Mouse (Mus musculus): ENCODE measurements around the gene D1Ertd622e. TPM values are rescaled to one million over a fixed set of nuclear protein-coding genes. Genes with fewer than 3 reads are reported as not detected.

Gene D1Ertd622e
- polyA plus RNA-seq, 1 experiment from 2014 or later: 48.0 TPM

- H3K27me3 ChIP-seq: no peaks in the 10 kb centered on the region
- H3K4me3 ChIP-seq (replicated peaks): no peak overlapping the region
- no peak for ATAC-seq (ENCODE audit: insufficient read depth)
- no peak overlapping the region for H3K27ac ChIP-seq (replicated peaks)
- H3K9me3 ChIP-seq (replicated peaks): no peaks in the 10 kb centered on the region
- H3K9ac ChIP-seq: no peak overlapping the region
- H3K36me3 ChIP-seq (replicated peaks): no peaks in the 10 kb centered on the region
- H3K4me2 ChIP-seq: no peak overlapping the region
- H3K4me1 ChIP-seq (replicated peaks): no peaks in the 10 kb centered on the region
- 46% methylated on average over 3 of the region's 3 CpGs for WGBS (ENCODE audit: insufficient replicate concordance)
These were observed 83.9 kb downstream of the D1Ertd622e start for GRCm38 (mm10) chr1:97578025-97578417.

GRCm38 (mm10) chr1:97577062-97578024 lies 84.5 kb downstream of the D1Ertd622e start:
- Histone ChIP-seq H3K4me1 (replicated peaks) (no peaks in the 10 kb centered on the region), H3K9ac (no peak overlapping the region), H3K9me3 (replicated peaks) (no peaks in the 10 kb centered on the region), H3K36me3 (replicated peaks) (no peaks in the 10 kb centered on the region), H3K4me2 (no peak overlapping the region), H3K27ac (replicated peaks) (no peak overlapping the region), H3K27me3 (no peaks in the 10 kb centered on the region), H3K4me3 (replicated peaks) (no peak overlapping the region)
- ATAC-seq (ENCODE audit: insufficient read depth): no peak
- WGBS (ENCODE audit: insufficient replicate concordance): 64% methylated on average over 2 of the region's 2 CpGs

- no peak overlapping the region for H3K4me2 ChIP-seq
- H3K9ac ChIP-seq: no peak overlapping the region
- ATAC-seq (ENCODE audit: insufficient read depth): no peak
- H3K27me3 ChIP-seq: no peaks in the 10 kb centered on the region
- H3K4me1 ChIP-seq (replicated peaks): no peaks in the 10 kb centered on the region
- H3K9me3 ChIP-seq (replicated peaks): no peaks in the 10 kb centered on the region
- WGBS (ENCODE audit: insufficient replicate concordance): 71% methylated on average over 3 of the region's 3 CpGs
- H3K36me3 ChIP-seq (replicated peaks): no peaks in the 10 kb centered on the region
- no peak overlapping the region for H3K4me3 ChIP-seq (replicated peaks)
- no peak overlapping the region for H3K27ac ChIP-seq (replicated peaks)
These were observed 85.3 kb downstream of the D1Ertd622e start for GRCm38 (mm10) chr1:97576576-97576975.

GRCm38 (mm10) chr1:97570814-97571213 lies 91.1 kb downstream of the D1Ertd622e start:
- WGBS (ENCODE audit: insufficient replicate concordance): 67% methylated on average over 9 of the region's 9 CpGs
- Histone ChIP-seq H3K4me3 (replicated peaks) (no peak overlapping the region), H3K4me1 (replicated peaks) (no peaks in the 10 kb centered on the region), H3K9me3 (replicated peaks) (no peaks in the 10 kb centered on the region), H3K27me3 (no peaks in the 10 kb centered on the region), H3K27ac (replicated peaks) (no peak overlapping the region), H3K4me2 (no peak overlapping the region), H3K36me3 (replicated peaks) (no peaks in the 10 kb centered on the region), H3K9ac (no peak overlapping the region)
- ATAC-seq (ENCODE audit: insufficient read depth): no peak

GRCm38 (mm10) chr1:97567956-97568355 lies 93.9 kb downstream of the D1Ertd622e start:
- Histone ChIP-seq H3K27ac (replicated peaks) (no peak overlapping the region), H3K4me3 (replicated peaks) (no peak overlapping the region), H3K4me1 (replicated peaks) (no peaks in the 10 kb centered on the region), H3K4me2 (no peak overlapping the region), H3K36me3 (replicated peaks) (no peaks in the 10 kb centered on the region), H3K27me3 (no peaks in the 10 kb centered on the region), H3K9ac (no peak overlapping the region), H3K9me3 (replicated peaks) (no peaks in the 10 kb centered on the region)
- ATAC-seq (ENCODE audit: insufficient read depth): no peak
- 80% methylated on average over 4 of the region's 4 CpGs for WGBS (ENCODE audit: insufficient replicate concordance)

GRCm38 (mm10) chr1:97564641-97565040 lies 97.2 kb downstream of the D1Ertd622e start:
- Histone ChIP-seq H3K9me3 (replicated peaks) (no peaks in the 10 kb centered on the region), H3K4me3 (replicated peaks) (no peak overlapping the region), H3K27me3 (no peaks in the 10 kb centered on the region), H3K27ac (replicated peaks) (no peak overlapping the region), H3K36me3 (replicated peaks) (no peaks in the 10 kb centered on the region), H3K4me1 (replicated peaks) (no peaks in the 10 kb centered on the region), H3K9ac (no peak overlapping the region), H3K4me2 (no peak overlapping the region)
- 58% methylated on average over 1 of the region's 1 CpGs for WGBS (ENCODE audit: insufficient replicate concordance)
- no peak for ATAC-seq (ENCODE audit: insufficient read depth)

- no peak overlapping the region for H3K4me3 ChIP-seq (replicated peaks)
- H3K27me3 ChIP-seq: no peaks in the 10 kb centered on the region
- no peak for ATAC-seq (ENCODE audit: insufficient read depth)
- WGBS (ENCODE audit: insufficient replicate concordance): 62% methylated on average over 3 of the region's 3 CpGs
- no peaks in the 10 kb centered on the region for H3K9me3 ChIP-seq (replicated peaks)
- H3K4me1 ChIP-seq (replicated peaks): no peaks in the 10 kb centered on the region
- H3K36me3 ChIP-seq (replicated peaks): no peaks in the 10 kb centered on the region
- no peak overlapping the region for H3K4me2 ChIP-seq
- no peak overlapping the region for H3K9ac ChIP-seq
- no peak overlapping the region for H3K27ac ChIP-seq (replicated peaks)
These were observed 99.0 kb downstream of the D1Ertd622e start for GRCm38 (mm10) chr1:97562867-97563266.

Other genes starting within 250 kb of the D1Ertd622e start
- 9.4 and 11.0 TPM in 2 replicates for gene Gin1, start 108.1 kb upstream of the D1Ertd622e start, polyA plus RNA-seq (2015; fragmentation: Nextera tagmentation; extraction: Ambion mirVana)
- 10.2 and 10.3 TPM in 2 replicates for gene Ppip5k2, start 108.3 kb upstream of the D1Ertd622e start, polyA plus RNA-seq (2015; fragmentation: Nextera tagmentation; extraction: Ambion mirVana)